Mouse (Mus musculus) stomach, postnatal 0 days (tissue): ENCODE results near the gene Vmn1r215. TPM values are rescaled to one million over a fixed set of nuclear protein-coding genes. Genes with fewer than 3 reads are reported as not detected.

Experiments used
- ATAC-seq: fragments of 200-750 bp; cut with Nextera tagmentation; 2 replicates; pipeline ENCODE4 v1.8.0; 2017; ENCODE audit not compliant: low FRiP score, low TSS enrichment
- DNase-seq: peaks from one replicate; pipeline ENCODE4 v3.0.0-alpha.2; 2016; ENCODE audit warnings: low spot score
- H3K27ac ChIP-seq: fragments of 300-500 bp; sonication (generic); replicated peaks from 2 replicates; pipeline ENCODE4 v1.5.1; 2014; ENCODE audit warnings: mild to moderate bottlenecking, control low read depth
- H3K27me3 ChIP-seq: fragments of 300-500 bp; sonication (generic); 2 replicates; pipeline ENCODE4 v1.6.1; 2014; ENCODE audit warnings: low read length; ENCODE audit not compliant: control insufficient read depth, insufficient read depth
- H3K36me3 ChIP-seq: fragments of 300-500 bp; sonication (generic); 2 replicates; pipeline ENCODE4 v1.6.1; 2014; ENCODE audit warnings: low read length, mixed read lengths; ENCODE audit not compliant: control insufficient read depth, insufficient read depth
- H3K4me1 ChIP-seq: fragments of 300-500 bp; sonication (generic); replicated peaks from 2 replicates; pipeline ENCODE4 v1.6.1; 2014; ENCODE audit warnings: antibody characterized with exemption; ENCODE audit not compliant: control insufficient read depth, insufficient read depth
- H3K4me2 ChIP-seq: fragments of 300-500 bp; sonication (generic); replicated peaks from 2 replicates; pipeline ENCODE4 v1.6.1; 2014; ENCODE audit warnings: low read depth, mild to moderate bottlenecking, control low read depth, moderate library complexity
- H3K4me3 ChIP-seq: fragments of 300-500 bp; sonication (generic); 2 replicates; pipeline ENCODE4 v1.5.1; 2014; ENCODE audit warnings: low read depth, low read length, control low read depth
- H3K9ac ChIP-seq: fragments of 300-500 bp; sonication (generic); 2 replicates; pipeline ENCODE4 v1.6.1; 2014; ENCODE audit warnings: mild to moderate bottlenecking, low read length, control low read depth, mixed read lengths
- H3K9me3 ChIP-seq: fragments of 300-500 bp; sonication (generic); 2 replicates; pipeline ENCODE4 v1.6.1; 2016; ENCODE audit warnings: low read length; ENCODE audit not compliant: control insufficient read depth
- CTCF ChIP-seq: IDR thresholded peaks from 2 replicates; pipeline ENCODE4 v1.5.1; 2016; ENCODE audit warnings: antibody characterized with exemption, low read depth, mild to moderate bottlenecking, moderate library complexity
- EP300 ChIP-seq: optimal IDR thresholded peaks from 2 replicates; pipeline ENCODE3; 2016; ENCODE audit warnings: antibody characterized with exemption
- WGBS: fragments of 180-500 bp; shearing (Covaris S2); extraction: QIAGEN DNeasy Blood & Tissue Kit; methylation state at CpG from one replicate; pipeline ENCODE4 v1.1.7; 2014; 5-methylcytosine and 5-hydroxymethylcytosine counted together
- polyA plus RNA-seq: library from polyadenylated mRNA; unstranded; fragments of >200 nt; fragmentation: Nextera tagmentation; extraction: Ambion mirVana; gene quantifications from 2 replicates; pipeline ENCODE4 v1.2.1, GENCODE M21; 2015

Vmn1r215 gene
- polyA plus RNA-seq: not detected in 2 replicates

GRCm38 (mm10) chr13:23067725-23068124 is at the start of gene Vmn1r215:
TSS of gene Vmn1r215 (plus strand) at chr13:23068025.
- Histone ChIP-seq H3K27me3 (no peaks in the 10 kb centered on the region), H3K9me3 (no peaks in the 10 kb centered on the region), H3K9ac (no peak within 1 kb of the TSS), H3K27ac (no peak within 1 kb of the TSS), H3K36me3 (no peaks in the 10 kb centered on the region), H3K4me2 (no peak within 1 kb of the TSS), H3K4me3 (no peak within 1 kb of the TSS), H3K4me1 (no peaks in the 10 kb centered on the region)
- TF ChIP-seq EP300 (no peak), CTCF (no peak)
- DNase-seq (no peak), ATAC-seq (no peak)
- WGBS: 65% methylated on average over 1 of the region's 1 CpGs

GRCm38 (mm10) chr13:23018158-23018557 is 49.7 kb upstream of the Vmn1r215 start:
- Histone ChIP-seq H3K4me2 (no peak overlapping the region), H3K4me1 (no peaks in the 10 kb centered on the region), H3K4me3 (no peak overlapping the region), H3K27ac (no peak overlapping the region), H3K36me3 (no peaks in the 10 kb centered on the region), H3K9ac (no peak overlapping the region), H3K9me3 (no peaks in the 10 kb centered on the region), H3K27me3 (no peaks in the 10 kb centered on the region)
- TF ChIP-seq EP300 (no peak), CTCF (no peak)
- ATAC-seq (no peak), DNase-seq (no peak)

GRCm38 (mm10) chr13:23024812-23025211 is 43.0 kb upstream of the Vmn1r215 start:
- Histone ChIP-seq H3K9me3 (no peaks in the 10 kb centered on the region), H3K9ac (no peak overlapping the region), H3K27ac (no peak overlapping the region), H3K4me3 (no peak overlapping the region), H3K27me3 (no peaks in the 10 kb centered on the region), H3K4me1 (no peaks in the 10 kb centered on the region), H3K36me3 (no peaks in the 10 kb centered on the region), H3K4me2 (no peak overlapping the region)
- TF ChIP-seq CTCF (no peak), EP300 (no peak)
- ATAC-seq: no peak
- DNase-seq: no peak

DNA sequence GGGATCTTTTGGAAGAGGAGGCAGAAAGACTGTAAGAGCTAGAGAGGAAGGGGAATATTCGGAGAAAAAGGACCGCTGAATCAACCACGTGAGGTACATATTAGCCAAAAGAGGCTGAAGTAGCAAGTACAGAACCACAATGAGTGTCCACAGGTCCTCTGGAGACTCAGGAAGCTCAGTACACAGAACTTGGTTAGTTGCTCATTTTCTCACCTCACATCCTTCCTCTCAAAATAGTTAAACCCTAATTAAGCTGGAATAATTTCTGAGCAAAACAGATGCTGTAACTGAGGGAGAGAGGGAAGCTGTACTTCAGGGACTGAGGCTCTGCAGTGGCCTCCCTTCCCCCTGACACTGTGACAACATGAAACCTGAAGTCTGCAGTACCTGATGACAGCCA is 37.7 kb upstream of the Vmn1r215 start, which contains the start of gene Vmn1r214:
Gene Vmn1r214, plus strand, starts transcription at position 301 of the 400 bp plus-strand sequence.
- DNase-seq (no peak), ATAC-seq (no peak)
- H3K4me3 ChIP-seq: no peak within 1 kb of the TSS
- no peak within 1 kb of the TSS for H3K27ac ChIP-seq
- no peaks in the 10 kb centered on the region for H3K4me1 ChIP-seq
- no peak within 1 kb of the TSS for H3K4me2 ChIP-seq
- no peaks in the 10 kb centered on the region for H3K36me3 ChIP-seq
- no peaks in the 10 kb centered on the region for H3K9me3 ChIP-seq
- WGBS: 89% methylated on average over 3 of the region's 3 CpGs
- no peak within 1 kb of the TSS for H3K9ac ChIP-seq
- TF ChIP-seq CTCF: no peak
- no peaks in the 10 kb centered on the region for H3K27me3 ChIP-seq

GRCm38 (mm10) chr13:23057778-23058177 is 10.0 kb upstream of the Vmn1r215 start:
- no peak overlapping the region for H3K27ac ChIP-seq
- 46% methylated on average over 1 of the region's 1 CpGs for WGBS
- DNase-seq (no peak), ATAC-seq (no peak)
- no peak overlapping the region for H3K9ac ChIP-seq
- H3K27me3 ChIP-seq: no peaks in the 10 kb centered on the region
- H3K36me3 ChIP-seq: no peaks in the 10 kb centered on the region
- no peaks in the 10 kb centered on the region for H3K4me1 ChIP-seq
- H3K9me3 ChIP-seq: no peaks in the 10 kb centered on the region
- no peak overlapping the region for H3K4me3 ChIP-seq
- TF ChIP-seq EP300 (no peak), CTCF (peak; percentile 24; the same call in 1 of the 2 replicates)
- H3K4me2 ChIP-seq: no peak overlapping the region

DNA sequence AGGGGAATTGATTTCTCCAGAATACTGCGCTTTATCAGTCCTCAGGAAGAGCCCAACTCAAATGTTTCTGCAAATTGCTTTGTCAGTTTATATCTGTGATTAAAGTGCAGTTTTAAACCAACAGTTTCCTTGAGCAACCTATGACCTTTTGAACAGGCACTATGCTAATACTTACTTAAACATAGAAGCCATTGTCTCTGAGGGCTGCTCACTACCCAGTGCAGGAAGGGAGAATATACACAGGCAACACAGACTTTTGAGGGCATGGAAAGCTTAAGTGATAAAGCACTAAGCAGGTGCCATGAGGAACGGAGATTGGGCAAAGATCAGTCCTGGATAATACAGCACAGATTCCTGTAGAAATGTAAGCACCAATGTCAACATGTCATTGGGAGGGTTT is 1.5 kb downstream of the Vmn1r215 start:
- Histone ChIP-seq H3K4me2 (no peak overlapping the region), H3K9ac (no peak overlapping the region), H3K4me3 (no peak overlapping the region), H3K36me3 (no peaks in the 10 kb centered on the region), H3K4me1 (no peaks in the 10 kb centered on the region), H3K27me3 (no peaks in the 10 kb centered on the region), H3K9me3 (no peaks in the 10 kb centered on the region), H3K27ac (no peak overlapping the region)
- WGBS: 52% methylated on average over 2 of the region's 2 CpGs
- DNase-seq (no peak), ATAC-seq (no peak)
- TF ChIP-seq CTCF (no peak), EP300 (no peak)
